Mouse (Mus musculus): ENCODE data around the gene Tia1.

DNA sequence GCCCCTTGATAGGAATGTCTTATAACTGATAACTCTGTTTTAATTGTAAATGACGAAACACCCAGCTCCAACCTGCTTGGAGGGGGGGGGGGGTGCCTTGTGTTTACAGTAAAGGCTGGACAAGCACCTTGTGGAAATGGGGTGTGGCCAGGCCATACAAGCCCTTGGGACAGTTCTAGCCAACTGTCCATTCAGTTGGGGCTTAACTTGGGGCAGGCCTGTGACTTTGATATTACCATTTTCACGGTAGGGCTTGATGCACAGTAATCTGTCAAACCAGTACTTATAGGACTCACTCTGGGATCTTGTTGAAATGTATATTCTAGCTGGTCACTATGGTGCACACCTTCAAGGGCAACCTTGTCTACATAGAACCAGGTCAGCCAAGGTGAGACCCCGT lies 67.3 kb downstream of the Tia1 start:
- no peak for TF ChIP-seq POLR2A (IDR thresholded peaks at IDR 0.05; ENCODE audit: low read depth, low read length)
- TF ChIP-seq CTCF (conservative IDR thresholded peaks at IDR 0.05; ENCODE audit: insufficient read depth, insufficient read length, low read depth, low read length): no peak

Data from kidney, adult 2 months (tissue).